Mouse (Mus musculus): Measurements from ENCODE around the gene Rcc1l. TPM values are rescaled to one million over a fixed set of nuclear protein-coding genes. Genes with fewer than 3 reads are reported as not detected.

Rcc1l gene
- polyA plus RNA-seq, 1 experiment from 2014 or later = 17.6 TPM

- ATAC-seq (ENCODE audit: low FRiP score, low TSS enrichment) = no peak
- no peak overlapping the region for H3K4me3 ChIP-seq (ENCODE audit: low read depth, low read length)
- H3K36me3 ChIP-seq (ENCODE audit: control insufficient read depth, insufficient read depth, low read length) = no peaks in the 10 kb centered on the region
- TF ChIP-seq EP300 (optimal IDR thresholded peaks at IDR 0.05) (no peak), CTCF (IDR thresholded peaks at IDR 0.05; ENCODE audit: low read depth) (peak; percentile 91)
- no peak overlapping the region for H3K9ac ChIP-seq (ENCODE audit: low read length)
- H3K27me3 ChIP-seq (ENCODE audit: control insufficient read depth, insufficient read depth, low read length) = no peaks in the 10 kb centered on the region
- WGBS = 64% methylated on average over 4 of the region's 4 CpGs
- H3K4me1 ChIP-seq (replicated peaks; ENCODE audit: control insufficient read depth, insufficient read depth) = peaks cover 6% of the 10 kb centered on the region; the same call in 1 of the 2 replicates
- H3K27ac ChIP-seq (replicated peaks) = no peak overlapping the region
- no peaks in the 10 kb centered on the region for H3K9me3 ChIP-seq (ENCODE audit: control insufficient read depth, low read length)
- peak; percentile 69 for DNase-seq (ENCODE audit: low spot score)
- no peak overlapping the region for H3K4me2 ChIP-seq (replicated peaks; ENCODE audit: low read depth)
Observed at GRCm38 (mm10) chr5:134186961-134187731, 10.6 kb upstream of the Rcc1l start.

- Histone ChIP-seq H3K4me2 (replicated peaks; ENCODE audit: low read depth) (no peak overlapping the region), H3K9me3 (ENCODE audit: control insufficient read depth, low read length) (no peaks in the 10 kb centered on the region), H3K9ac (ENCODE audit: low read length) (no peak overlapping the region), H3K4me1 (replicated peaks; ENCODE audit: control insufficient read depth, insufficient read depth) (peaks cover 6% of the 10 kb centered on the region; the same call in 1 of the 2 replicates), H3K36me3 (ENCODE audit: control insufficient read depth, insufficient read depth, low read length) (no peaks in the 10 kb centered on the region), H3K4me3 (ENCODE audit: low read depth, low read length) (no peak overlapping the region), H3K27me3 (ENCODE audit: control insufficient read depth, insufficient read depth, low read length) (no peaks in the 10 kb centered on the region), H3K27ac (replicated peaks) (no peak overlapping the region)
- WGBS = 75% methylated on average over 3 of the region's 3 CpGs
- ATAC-seq (ENCODE audit: low FRiP score, low TSS enrichment) = no peak
- TF ChIP-seq EP300 (optimal IDR thresholded peaks at IDR 0.05) = no peak
- no peak for TF ChIP-seq CTCF (IDR thresholded peaks at IDR 0.05; ENCODE audit: low read depth)
- DNase-seq (ENCODE audit: low spot score) = no peak
Observed at GRCm38 (mm10) chr5:134186059-134186458, 9.5 kb upstream of the Rcc1l start.

- WGBS = under 1% methylated on average over 88 of the region's 92 CpGs
- no peaks in the 10 kb centered on the region for H3K27me3 ChIP-seq (ENCODE audit: control insufficient read depth, insufficient read depth, low read length)
- DNase-seq (ENCODE audit: low spot score) (peak; percentile 99), ATAC-seq (ENCODE audit: low FRiP score, low TSS enrichment) (peak; percentile 96)
- peak within 1 kb of the TSS; percentile 95 for H3K27ac ChIP-seq (replicated peaks)
- peaks cover 6% of the 10 kb centered on the region; the same call in 1 of the 2 replicates for H3K4me1 ChIP-seq (replicated peaks; ENCODE audit: control insufficient read depth, insufficient read depth)
- peak within 1 kb of the TSS; percentile 64 for H3K4me2 ChIP-seq (replicated peaks; ENCODE audit: low read depth)
- H3K9ac ChIP-seq (ENCODE audit: low read length) = peak within 1 kb of the TSS; percentile 87
- H3K36me3 ChIP-seq (ENCODE audit: control insufficient read depth, insufficient read depth, low read length) = no peaks in the 10 kb centered on the region
- peak within 1 kb of the TSS; percentile 80 for H3K4me3 ChIP-seq (ENCODE audit: low read depth, low read length)
- no peaks in the 10 kb centered on the region for H3K9me3 ChIP-seq (ENCODE audit: control insufficient read depth, low read length)
- TF ChIP-seq EP300 (optimal IDR thresholded peaks at IDR 0.05) (peak; percentile 51), CTCF (IDR thresholded peaks at IDR 0.05; ENCODE audit: low read depth) (peak; percentile 33; the same call in 1 of the 2 replicates)
Observed at GRCm38 (mm10) chr5:134183880-134184808, 7.6 kb upstream of the Rcc1l start, which contains the start of gene Gtf2ird2. TSS of gene Gtf2ird2 (plus strand) at chr5:134184019.

GRCm38 (mm10) chr5:134183162-134183561 is 6.6 kb upstream of the Rcc1l start:
- ATAC-seq (ENCODE audit: low FRiP score, low TSS enrichment) (no peak), DNase-seq (ENCODE audit: low spot score) (no peak)
- no peak for TF ChIP-seq CTCF (IDR thresholded peaks at IDR 0.05; ENCODE audit: low read depth)
- no peak for TF ChIP-seq EP300 (optimal IDR thresholded peaks at IDR 0.05)
- peak overlapping the region; percentile 64 for H3K4me2 ChIP-seq (replicated peaks; ENCODE audit: low read depth)
- H3K9ac ChIP-seq (ENCODE audit: low read length) = peak overlapping the region; percentile 87
- H3K4me3 ChIP-seq (ENCODE audit: low read depth, low read length) = peak overlapping the region; percentile 80; the same call in 1 of the 2 replicates
- no peaks in the 10 kb centered on the region for H3K9me3 ChIP-seq (ENCODE audit: control insufficient read depth, low read length)
- peaks cover 6% of the 10 kb centered on the region; the same call in 1 of the 2 replicates for H3K4me1 ChIP-seq (replicated peaks; ENCODE audit: control insufficient read depth, insufficient read depth)
- 35% methylated on average over 7 of the region's 7 CpGs for WGBS
- H3K36me3 ChIP-seq (ENCODE audit: control insufficient read depth, insufficient read depth, low read length) = no peaks in the 10 kb centered on the region
- H3K27ac ChIP-seq (replicated peaks) = peak overlapping the region; percentile 95
- H3K27me3 ChIP-seq (ENCODE audit: control insufficient read depth, insufficient read depth, low read length) = no peaks in the 10 kb centered on the region

GRCm38 (mm10) chr5:134182735-134183134 is 6.2 kb upstream of the Rcc1l start:
- H3K36me3 ChIP-seq (ENCODE audit: control insufficient read depth, insufficient read depth, low read length) = no peaks in the 10 kb centered on the region
- no peak for DNase-seq (ENCODE audit: low spot score)
- no peak for ATAC-seq (ENCODE audit: low FRiP score, low TSS enrichment)
- no peak overlapping the region for H3K4me2 ChIP-seq (replicated peaks; ENCODE audit: low read depth)
- H3K9me3 ChIP-seq (ENCODE audit: control insufficient read depth, low read length) = no peaks in the 10 kb centered on the region
- no peak overlapping the region for H3K4me3 ChIP-seq (ENCODE audit: low read depth, low read length)
- H3K27me3 ChIP-seq (ENCODE audit: control insufficient read depth, insufficient read depth, low read length) = no peaks in the 10 kb centered on the region
- TF ChIP-seq CTCF (IDR thresholded peaks at IDR 0.05; ENCODE audit: low read depth) = no peak
- no peak for TF ChIP-seq EP300 (optimal IDR thresholded peaks at IDR 0.05)
- no peak overlapping the region; the same call in 1 of the 2 replicates for H3K27ac ChIP-seq (replicated peaks)
- H3K4me1 ChIP-seq (replicated peaks; ENCODE audit: control insufficient read depth, insufficient read depth) = peaks cover 6% of the 10 kb centered on the region; the same call in 1 of the 2 replicates
- H3K9ac ChIP-seq (ENCODE audit: low read length) = 0 out of 2 replicates have a peak overlapping the region, but pooled peaks have one; percentile 18
- 25% methylated on average over 4 of the region's 4 CpGs for WGBS
